Mouse (Mus musculus) olfactory bulb, adult 2 months (tissue): ENCODE data around the gene Supv3l1.

ENCODE experiments used
- CTCF ChIP-seq: fragments of 200-500 bp; IDR thresholded peaks from 2 replicates; pipeline ENCODE4 v1.5.1; 2012; ENCODE audit warnings: low read depth, mild to moderate bottlenecking, low read length, moderate library complexity; ENCODE audit not compliant: insufficient read depth
- POLR2A ChIP-seq: fragments of 200-500 bp; IDR thresholded peaks from 2 replicates; pipeline ENCODE4 v1.6.1; 2012; ENCODE audit warnings: mild to moderate bottlenecking, low read depth, low read length, moderate library complexity; ENCODE audit not compliant: insufficient read depth

DNA sequence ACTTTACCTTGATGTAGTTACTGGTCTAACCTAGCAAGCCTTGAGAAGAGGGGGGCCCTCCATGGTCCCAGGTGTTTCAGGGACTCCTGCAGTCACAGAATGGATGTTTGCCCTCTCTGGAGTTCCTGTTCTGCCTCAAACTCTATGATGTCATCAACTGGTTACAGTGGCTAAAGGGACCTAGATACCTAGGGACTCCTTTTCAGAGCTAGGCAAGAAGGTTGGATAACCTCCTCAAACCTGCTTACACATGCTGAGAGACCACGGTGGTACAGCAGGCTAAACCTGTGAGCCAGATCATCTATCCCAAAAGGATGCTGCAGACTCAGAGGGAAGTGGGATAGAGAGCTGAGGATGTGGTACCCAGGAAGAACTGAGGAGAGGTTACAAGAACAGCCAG, 69.7 kb downstream of the Supv3l1 start, which contains the start of gene Hk1:
- no peak for TF ChIP-seq CTCF
- TF ChIP-seq POLR2A, result no peak
